In genomic region chr17:32788576-32788975, GRCm38 (mm10) we compare ENCODE assay signal across 8 mouse cellular contexts. TPM values are rescaled to one million over a fixed set of nuclear protein-coding genes. Genes with fewer than 3 reads are reported as not detected.
DNase-seq lines count a peak whose midpoint lies in the region; ATAC-seq and TF ChIP-seq lines count a peak whose summit lies in the region.

No protein-coding gene starts in this region.

- peaks cover 24% of the 10 kb centered on the region for H3K36me3 ChIP-seq in heart, embryonic 12.5 days
- peaks cover 9% of the 10 kb centered on the region for H3K36me3 ChIP-seq in ES-E14 (ENCODE audit: control insufficient read depth, insufficient read depth, low read length, poor library complexity, severe bottlenecking)
- H3K36me3 ChIP-seq in forebrain, embryonic 15.5 days: peaks cover 14% of the 10 kb centered on the region
- H3K36me3 ChIP-seq in liver, embryonic 16.5 days (ENCODE audit: control insufficient read depth, insufficient read depth): peaks cover 11% of the 10 kb centered on the region; the same call in 1 of the 2 replicates

- no peak overlapping the region for H3K27ac ChIP-seq in heart, embryonic 12.5 days (ENCODE audit: poor library complexity, severe bottlenecking)
- H3K27ac ChIP-seq in ES-E14 (ENCODE audit: insufficient read depth, low read depth, low read length, poor library complexity, severe bottlenecking): no peak overlapping the region
- H3K27ac ChIP-seq in forebrain, embryonic 15.5 days (replicated peaks): no peak overlapping the region
- H3K27ac ChIP-seq in liver, embryonic 16.5 days (ENCODE audit: low read length): no peak overlapping the region

- no peaks in the 10 kb centered on the region for H3K9me3 ChIP-seq in heart, embryonic 12.5 days (replicated peaks)
- H3K9me3 ChIP-seq in ES-E14 (ENCODE audit: control insufficient read depth, insufficient read depth, low read depth, low read length): no peaks in the 10 kb centered on the region
- no peaks in the 10 kb centered on the region for H3K9me3 ChIP-seq in forebrain, embryonic 15.5 days
- H3K9me3 ChIP-seq in liver, embryonic 16.5 days (replicated peaks; ENCODE audit: control insufficient read depth, low read length): no peaks in the 10 kb centered on the region

- no peak for DNase-seq in heart, postnatal 25 days (ENCODE audit: low spot score)
- DNase-seq in ES-E14 (ENCODE audit: low read depth, low spot score): no peak
- DNase-seq in thymus, postnatal 25 days: no peak
- no peak for DNase-seq in thymus, postnatal 10 days (ENCODE audit: low spot score in 2 of 2)

- peak overlapping the region; percentile 99 for H3K4me3 ChIP-seq in heart, embryonic 12.5 days
- H3K4me3 ChIP-seq in ES-E14 (ENCODE audit: insufficient read depth in 1 of 2, low read depth in 1 of 2, low read length in 2 of 2, poor library complexity in 1 of 2, severe bottlenecking in 1 of 2): peak overlapping the region; percentile 78 to 91
- peak overlapping the region; percentile 95 for H3K4me3 ChIP-seq in forebrain, embryonic 15.5 days
- peak overlapping the region; percentile 82 for H3K4me3 ChIP-seq in liver, embryonic 16.5 days (ENCODE audit: low read depth, low read length)

- intact Hi-C loops in heart, postnatal 25 days (cut with DNase I): loop anchor here (5.0 kb wide), 1 partner anchor 44 kb away; the partner anchor contains the start of gene Zfp799

- ATAC-seq in heart, embryonic 12.5 days (ENCODE audit: insufficient number of reproducible peaks, low FRiP score): no peak
- ATAC-seq in forebrain, embryonic 15.5 days (replicated peaks): no peak
- no peak for ATAC-seq in liver, embryonic 16.5 days (ENCODE audit: low read depth)
- no peak for ATAC-seq in activated CD4-positive, CD25-positive, alpha-beta regulatory T cell, adult 4 months

- 7% methylated on average over 9 of the region's 9 CpGs for WGBS in heart, embryonic 12.5 days
- WGBS in forebrain, embryonic 15.5 days: 9% methylated on average over 9 of the region's 9 CpGs
- 14% methylated on average over 9 of the region's 9 CpGs for WGBS in liver, embryonic 16.5 days (ENCODE audit: insufficient replicate concordance)

- peaks cover 17% of the 10 kb centered on the region for H3K4me1 ChIP-seq in heart, embryonic 12.5 days (replicated peaks)
- peaks cover 0 to 3% of the 10 kb centered on the region in 2 experiments; a peak in 3 of 4 replicates for H3K4me1 ChIP-seq in ES-E14 (ENCODE audit: control insufficient read depth in 2 of 2, insufficient read depth in 2 of 2, low read length in 2 of 2, poor library complexity in 1 of 2)
- peaks cover 28% of the 10 kb centered on the region for H3K4me1 ChIP-seq in forebrain, embryonic 15.5 days
- peaks cover 19% of the 10 kb centered on the region for H3K4me1 ChIP-seq in liver, embryonic 16.5 days (ENCODE audit: control insufficient read depth, low read depth, low read length)

- in situ Hi-C loops in ES-E14 (cut with MboI; ENCODE audit: low sequenced_read_pairs in 2 of 2, unreplicated experiment in 2 of 2): no loop called here

- H3K27me3 ChIP-seq in heart, embryonic 12.5 days (replicated peaks): no peaks in the 10 kb centered on the region
- no peaks in the 10 kb centered on the region for H3K27me3 ChIP-seq in forebrain, embryonic 15.5 days
- H3K27me3 ChIP-seq in liver, embryonic 16.5 days (ENCODE audit: control insufficient read depth, insufficient read depth, low read depth, low read length): no peaks in the 10 kb centered on the region

- H3K4me2 ChIP-seq in heart, embryonic 12.5 days: peak overlapping the region; percentile 80
- peak overlapping the region; percentile 66 for H3K4me2 ChIP-seq in forebrain, embryonic 15.5 days (replicated peaks)
- peak overlapping the region; percentile 82 for H3K4me2 ChIP-seq in liver, embryonic 16.5 days (ENCODE audit: low read depth, low read length)

- peak overlapping the region; percentile 55 for H3K9ac ChIP-seq in heart, embryonic 12.5 days
- peak overlapping the region; percentile 55; the same call in 1 of the 2 replicates for H3K9ac ChIP-seq in ES-E14 (ENCODE audit: insufficient read depth, low read depth, low read length, poor library complexity, severe bottlenecking)
- 0 out of 2 replicates have a peak overlapping the region, but pooled peaks have one; percentile 98 for H3K9ac ChIP-seq in forebrain, embryonic 15.5 days (replicated peaks)
- peak overlapping the region; percentile 54 for H3K9ac ChIP-seq in liver, embryonic 16.5 days (ENCODE audit: low read depth, low read length)

TF ChIP-seq in ES-E14, 5 proteins besides CTCF, POLR2A, EP300 and RAD21:
- no peak for TF ChIP-seq HCFC1 (IDR thresholded peaks at IDR 0.05; ENCODE audit: borderline replicate concordance, insufficient read depth, low read length)
- TF ChIP-seq ZNF384 (IDR thresholded peaks at IDR 0.05; ENCODE audit: low read depth, low read length): no peak
- TF ChIP-seq CHD2 (IDR thresholded peaks at IDR 0.05; ENCODE audit: low read depth, low read length): no peak
- no peak for TF ChIP-seq ZC3H11A (IDR thresholded peaks at IDR 0.05; ENCODE audit: borderline replicate concordance, low read depth, low read length)
- no peak for TF ChIP-seq MAFK (IDR thresholded peaks at IDR 0.05; ENCODE audit: insufficient read depth, low read depth, low read length)
TF ChIP-seq in ES-E14: peak in this region for 0.

RNA-seq across cellular contexts. Expression of gene Zfp871, which starts 0.5 kb away (rescaled TPM):
- polyA plus RNA-seq in heart, embryonic 12.5 days (2016; fragmentation: Nextera tagmentation; extraction: Ambion mirVana): 27.6 and 28.5 TPM in 2 replicates
- total RNA-seq in heart, postnatal 25 days (2021): 10 to 100 TPM; 25.7 to 31.9 TPM
- total RNA-seq in ES-E14 (2012; rRNA removed): 21.6 and 21.9 TPM in 2 replicates
- 43.1 and 44.7 TPM in 2 replicates for polyA plus RNA-seq in forebrain, embryonic 15.5 days (2015; fragmentation: Nextera tagmentation; extraction: Ambion mirVana)
- 7.7 and 8.7 TPM in 2 replicates for polyA plus RNA-seq in liver, embryonic 16.5 days (2015; fragmentation: Nextera tagmentation; extraction: Ambion mirVana)
- polyA plus RNA-seq in activated CD4-positive, CD25-positive, alpha-beta regulatory T cell, adult 4 months (2017; shearing (Covaris generic)): 10 to 100 TPM; 37.6 to 40.7 TPM

RNA-seq across cellular contexts. Expression of gene Zfp811, which starts 21.2 kb away (rescaled TPM):
- 0.96 and 1.7 TPM in 2 replicates for polyA plus RNA-seq in heart, embryonic 12.5 days (2016; fragmentation: Nextera tagmentation; extraction: Ambion mirVana)
- under 1 TPM in 1 of 2 experiments, not detected in 1; 0.26 TPM for total RNA-seq in heart, postnatal 25 days (2021)
- 1.6 and 2.1 TPM in 2 replicates for total RNA-seq in ES-E14 (2012; rRNA removed)
- polyA plus RNA-seq in forebrain, embryonic 15.5 days (2015; fragmentation: Nextera tagmentation; extraction: Ambion mirVana): 40.9 TPM in 2 replicates
- 0.02 and 0.30 TPM in 2 replicates for polyA plus RNA-seq in liver, embryonic 16.5 days (2015; fragmentation: Nextera tagmentation; extraction: Ambion mirVana)
- polyA plus RNA-seq in activated CD4-positive, CD25-positive, alpha-beta regulatory T cell, adult 4 months (2017; shearing (Covaris generic)): under 1 TPM; 0.09 to 0.54 TPM

RNA-seq across cellular contexts. Expression of gene Zfp799, which starts 41.5 kb away (rescaled TPM):
- polyA plus RNA-seq in heart, embryonic 12.5 days (2016; fragmentation: Nextera tagmentation; extraction: Ambion mirVana): 8.7 and 8.8 TPM in 2 replicates
- 10 to 100 TPM; 10.4 to 14.2 TPM for total RNA-seq in heart, postnatal 25 days (2021)
- 9.3 and 12.9 TPM in 2 replicates for total RNA-seq in ES-E14 (2012; rRNA removed)
- polyA plus RNA-seq in forebrain, embryonic 15.5 days (2015; fragmentation: Nextera tagmentation; extraction: Ambion mirVana): 22.8 and 23.6 TPM in 2 replicates
- polyA plus RNA-seq in liver, embryonic 16.5 days (2015; fragmentation: Nextera tagmentation; extraction: Ambion mirVana): 1.8 and 2.0 TPM in 2 replicates
- polyA plus RNA-seq in activated CD4-positive, CD25-positive, alpha-beta regulatory T cell, adult 4 months (2017; shearing (Covaris generic)): 1 to 10 TPM; 5.8 to 8.1 TPM

Comparison
In these comparisons a context has a peak if more than half of its experiments do, and no peak if none do; other contexts are left out.
1. RNA of gene Zfp811, which starts 21.2 kb away (polyA plus RNA-seq): 40.9 TPM in forebrain, embryonic 15.5 days; 0.96 to 1.7 TPM in heart, embryonic 12.5 days, 0.09 to 0.54 TPM in activated CD4-positive, CD25-positive, alpha-beta regulatory T cell, adult 4 months and 0.02 to 0.30 TPM in liver, embryonic 16.5 days; every median in the first group is over 10 times any median in the second.
2. Peak in every context shown above with its lines, with median percentiles within 50 percentile points of each other: H3K4me2 ChIP-seq, H3K4me3 ChIP-seq and H3K9ac ChIP-seq.